Mouse (Mus musculus): ENCODE measurements around the gene Iqsec1. TPM values are rescaled to one million over a fixed set of nuclear protein-coding genes. Genes with fewer than 3 reads are reported as not detected.

The Iqsec1 gene
- total RNA-seq, 1 experiment from 2014 or later: 86.8 TPM

DNA sequence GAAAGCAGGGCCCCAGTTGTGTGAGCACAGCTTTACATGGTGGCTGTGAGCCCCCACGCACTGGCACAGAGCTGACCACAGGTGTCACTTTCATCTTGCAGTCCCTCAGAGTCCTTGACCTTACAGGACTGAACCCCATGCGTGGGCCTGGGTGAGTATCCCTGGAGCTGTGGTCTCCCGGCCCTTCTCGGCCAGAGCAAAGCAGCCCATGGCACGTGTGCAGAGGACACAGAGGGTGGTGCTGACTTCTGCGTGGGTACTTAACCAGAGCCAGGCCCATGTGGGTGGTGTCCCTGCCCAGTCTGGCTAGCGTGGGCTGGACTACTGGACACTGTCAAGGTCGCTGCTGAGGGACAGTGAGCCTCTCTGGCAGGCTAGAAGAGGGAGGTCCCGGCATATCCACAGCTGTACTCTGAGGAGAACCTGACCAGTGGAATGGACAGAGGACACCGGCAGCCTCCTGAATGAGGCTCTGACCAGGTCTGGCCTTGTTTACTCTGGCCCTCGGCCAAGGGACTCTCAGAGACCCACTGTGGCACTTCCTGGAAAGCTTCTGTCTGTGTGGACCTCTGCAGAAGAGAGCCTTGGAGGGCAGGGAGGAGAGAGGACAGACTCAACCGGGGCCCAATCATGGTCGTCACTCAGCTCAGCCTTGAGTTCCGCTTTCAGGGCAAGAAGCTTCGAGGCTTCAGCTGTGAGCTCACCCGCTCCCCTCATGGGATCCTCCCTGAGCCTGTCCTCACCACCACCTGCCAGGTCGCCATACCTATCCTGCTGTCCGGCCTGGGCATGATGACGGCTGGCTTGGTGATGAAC lies 369.5 kb downstream of the Iqsec1 start:
- DNase-seq: peak; percentile 77

- no peak for DNase-seq
Measured at GRCm38 (mm10) chr6:90618274-90618673, 370.2 kb downstream of the Iqsec1 start.

- DNase-seq: peak; percentile 43
Measured at GRCm38 (mm10) chr6:90616481-90616880, 372.0 kb downstream of the Iqsec1 start.

- no peak for DNase-seq
Measured at GRCm38 (mm10) chr6:90615991-90616390, 372.5 kb downstream of the Iqsec1 start.

DNA sequence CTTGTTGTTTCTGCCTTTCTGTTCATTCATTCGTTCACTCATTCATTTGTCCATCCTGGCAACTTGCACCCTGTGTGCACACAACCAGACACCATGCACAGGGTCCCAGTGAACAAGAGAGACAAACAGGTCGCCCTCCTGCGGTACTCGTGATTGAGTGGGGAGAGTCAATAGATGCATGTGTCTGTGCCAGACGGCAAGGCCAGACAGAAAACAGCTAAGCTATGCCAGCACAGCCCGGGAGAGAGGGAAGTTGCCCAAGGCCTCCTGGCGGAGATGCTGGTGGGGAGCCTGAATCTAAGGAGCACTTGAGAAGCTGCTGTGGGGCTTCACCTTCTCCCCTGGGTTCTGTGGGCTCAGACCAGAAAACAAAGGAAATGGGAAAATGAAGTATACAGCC lies 373.1 kb downstream of the Iqsec1 start:
- peak; percentile 76 for DNase-seq

DNA sequence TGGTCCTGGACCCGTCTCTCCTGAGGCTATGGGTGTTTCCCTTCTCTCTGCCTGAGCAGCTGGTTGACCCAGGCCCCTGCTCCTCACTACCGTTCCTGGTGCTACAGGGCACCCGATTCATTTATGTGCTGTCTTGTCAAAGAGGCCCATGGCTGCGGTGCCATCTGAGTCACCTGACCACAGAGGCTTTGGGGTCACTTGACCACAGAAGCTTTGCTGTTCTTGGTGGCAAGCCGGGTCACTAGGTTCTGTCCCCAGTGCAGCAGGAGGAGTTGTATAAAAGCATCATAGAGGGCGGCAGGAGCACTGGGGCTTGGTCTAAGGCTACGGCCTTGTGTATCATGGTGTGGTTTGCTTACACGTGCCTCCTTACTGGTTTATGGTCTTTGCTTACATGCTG lies 375.2 kb downstream of the Iqsec1 start:
- no peak for DNase-seq

DNA sequence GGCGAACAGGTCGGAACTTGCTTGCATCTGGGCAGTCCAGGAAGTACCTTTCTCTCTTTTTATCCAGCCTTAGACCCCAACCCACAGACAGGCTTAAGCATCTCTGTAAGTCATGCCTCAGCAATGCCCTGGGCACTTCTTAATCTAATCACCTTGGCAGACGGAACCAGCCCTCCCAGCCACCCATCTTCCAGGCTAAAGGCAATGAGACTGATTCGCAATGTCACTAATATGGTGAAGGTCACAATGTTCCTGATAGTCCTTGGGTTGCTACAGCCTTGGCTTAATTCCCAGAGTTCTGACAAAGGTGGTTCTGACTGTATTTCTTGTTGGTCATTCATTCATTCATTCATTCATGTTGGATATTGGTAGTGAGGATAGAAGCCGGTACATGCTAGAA lies 378.2 kb downstream of the Iqsec1 start:
- peak; percentile 51 for DNase-seq

- peak; percentile 72 for DNase-seq
Measured at GRCm38 (mm10) chr6:90608186-90608585, 380.3 kb downstream of the Iqsec1 start.

DNA sequence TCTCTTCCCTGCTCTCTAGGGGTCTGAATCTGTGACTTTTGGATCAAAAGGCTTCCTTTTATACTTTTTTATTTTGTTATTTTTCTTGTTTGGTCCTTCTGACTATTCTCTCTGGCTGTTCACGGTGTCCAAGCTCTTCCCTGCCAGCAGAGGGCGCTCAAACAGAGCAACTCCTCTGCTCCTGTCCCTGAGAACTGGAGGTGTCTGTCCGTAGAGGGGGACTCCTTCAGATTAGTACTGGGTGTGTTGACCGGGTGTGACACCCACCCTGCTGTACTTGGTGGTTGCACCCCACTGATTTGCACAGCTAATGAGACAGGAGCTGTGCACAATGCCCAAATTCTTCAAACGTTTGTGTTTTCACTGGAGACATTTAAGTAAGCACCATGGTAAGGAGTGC lies 381.3 kb downstream of the Iqsec1 start:
- peak; percentile 80 for DNase-seq

- peak; percentile 73 for DNase-seq
Measured at GRCm38 (mm10) chr6:90606538-90606937, 381.9 kb downstream of the Iqsec1 start.

Small RNA genes within 50 kb of the gene (microRNA-seq; reads per million reads assigned to microRNA genes)
- 0 reads per million in 2 experiments for gene Gm24816

Other genes with a start within 250 kb of the Iqsec1 start
- gene Nup210, start 128.1 kb upstream of the Iqsec1 start, total RNA-seq (2021): 9.4 and 16.7 TPM in 2 replicates
- 6.3 and 7.4 TPM in 2 replicates for gene Hdac11, start 168.0 kb upstream of the Iqsec1 start, total RNA-seq (2021)
- 32.3 and 38.2 TPM in 2 replicates for gene Fbln2, start 223.8 kb upstream of the Iqsec1 start, total RNA-seq (2021)

Data from adrenal gland, postnatal 14 days (tissue).